Mouse (Mus musculus) ovary, postnatal 10 days (tissue): Measurements from ENCODE around the gene Uba52.

Experiments
- DNase-seq: peaks from one replicate; pipeline ENCODE4 v3.0.0; 2022; ENCODE audit warnings: low spot score

The Uba52 gene

DNA sequence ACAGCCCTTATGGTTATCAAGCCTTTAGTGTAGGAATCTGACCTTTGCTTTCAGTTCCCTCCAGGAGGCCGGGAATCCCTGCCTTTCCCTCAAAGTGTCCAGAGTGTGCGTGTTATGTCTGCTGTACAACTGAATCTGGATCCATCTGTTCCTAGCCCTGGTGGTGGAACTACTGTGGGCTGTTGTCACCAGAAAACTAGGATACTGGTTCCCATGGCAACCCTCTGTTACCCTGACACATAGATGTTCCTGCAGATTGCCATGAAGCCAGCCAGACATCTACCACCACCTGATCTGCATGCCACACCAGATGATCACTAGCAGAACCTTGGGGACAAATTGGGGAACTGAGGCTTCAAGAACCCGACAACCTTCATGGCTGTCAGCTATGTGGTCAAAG is 28.7 kb downstream of the Uba52 start:
- no peak for DNase-seq

GRCm38 (mm10) chr8:70477269-70477982 is 33.2 kb downstream of the Uba52 start:
- DNase-seq: no peak

GRCm38 (mm10) chr8:70476333-70477268 is 34.0 kb downstream of the Uba52 start, which contains the start of gene Klhl26:
Klhl26 (minus strand) TSS chr8:70476968.
- DNase-seq: peak; percentile 78

DNA sequence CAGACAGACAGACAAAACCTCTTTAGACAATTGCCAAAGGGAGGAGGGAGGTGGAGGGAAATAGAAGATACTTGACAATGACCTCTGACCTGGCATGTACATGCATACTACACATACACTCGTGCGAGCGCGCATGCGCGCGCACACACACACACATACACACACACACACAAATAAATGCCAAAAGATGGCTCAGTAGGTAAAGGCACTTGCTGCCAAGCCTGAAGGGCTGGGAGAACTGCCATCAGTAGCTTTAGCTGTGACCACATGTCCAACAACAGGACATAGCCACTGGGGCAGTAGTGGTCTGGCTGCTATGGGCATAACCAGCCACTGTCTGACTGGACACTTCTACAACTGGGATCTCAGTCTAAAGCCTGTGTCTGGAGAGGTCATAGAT is 38.7 kb downstream of the Uba52 start:
- no peak for DNase-seq

- no peak for DNase-seq
These were observed 40.7 kb downstream of the Uba52 start for GRCm38 (mm10) chr8:70469938-70470337.

GRCm38 (mm10) chr8:70469295-70469916 is 41.2 kb downstream of the Uba52 start:
- DNase-seq: no peak

GRCm38 (mm10) chr8:70468733-70469132 is 41.9 kb downstream of the Uba52 start:
- DNase-seq: no peak

DNA sequence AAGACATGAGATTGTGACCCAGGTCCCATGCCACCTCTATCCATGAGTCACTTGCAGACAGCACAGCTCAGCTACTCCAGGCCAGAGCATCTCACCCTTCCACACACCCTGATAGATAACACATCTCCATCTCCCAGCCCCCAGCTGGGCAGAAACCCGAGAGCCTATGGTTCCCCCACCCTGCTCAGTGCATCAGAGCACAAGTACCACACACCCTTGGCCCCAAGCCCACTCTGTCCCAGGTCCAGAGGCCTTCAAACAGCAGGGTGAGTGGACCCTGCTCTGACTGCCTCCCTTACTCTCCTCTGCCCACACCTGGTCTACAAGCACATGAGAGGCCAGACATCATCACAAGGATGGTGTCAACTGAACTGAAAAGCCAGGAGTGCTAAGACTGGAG is 42.7 kb downstream of the Uba52 start:
- no peak for DNase-seq

DNA sequence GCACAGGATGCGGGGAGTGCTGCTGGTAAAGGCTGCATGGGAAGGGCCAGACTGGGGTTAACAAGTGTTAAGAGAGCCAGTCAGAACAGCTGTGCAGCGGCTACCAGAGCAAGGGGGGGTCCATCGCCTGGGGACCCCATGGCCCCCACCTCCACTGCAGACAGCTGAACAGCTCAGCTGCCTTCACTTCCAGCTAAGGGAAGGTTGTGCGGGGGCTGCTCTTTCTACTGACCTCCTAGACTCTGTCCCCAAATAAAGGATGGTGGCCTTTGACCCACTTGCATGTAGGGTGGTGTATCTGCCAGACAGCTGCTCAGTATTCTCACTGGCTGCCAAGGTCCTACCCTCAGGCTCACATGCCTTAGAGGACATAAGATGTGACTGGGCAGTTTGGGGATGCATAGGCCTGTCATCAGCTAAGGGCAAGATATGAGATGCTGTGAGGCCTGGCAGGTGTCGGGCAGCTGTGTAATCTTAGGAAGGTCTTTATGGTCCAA is 43.3 kb downstream of the Uba52 start:
- DNase-seq: no peak

GRCm38 (mm10) chr8:70466771-70467170 is 43.8 kb downstream of the Uba52 start:
- no peak for DNase-seq

DNA sequence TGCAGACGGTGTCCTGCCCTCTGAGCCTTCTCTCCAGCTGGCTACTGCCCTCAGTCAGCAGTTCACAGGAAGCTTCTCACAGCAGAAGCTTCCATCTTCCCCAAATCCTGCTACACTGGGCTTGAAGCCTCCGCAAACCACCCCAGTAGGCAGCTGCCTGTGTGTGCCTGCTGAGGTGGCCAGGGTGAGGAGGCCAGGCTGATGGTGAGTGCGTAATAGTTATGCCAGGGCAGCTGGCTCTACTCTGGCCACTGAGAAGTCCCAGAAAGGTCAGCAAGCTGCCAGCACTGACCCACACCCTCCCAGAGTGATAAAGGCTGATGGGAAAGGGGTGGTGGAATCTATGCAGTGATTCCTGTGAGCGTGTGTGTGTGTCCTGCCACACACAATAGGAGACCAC is 44.3 kb downstream of the Uba52 start:
- DNase-seq: no peak

DNA sequence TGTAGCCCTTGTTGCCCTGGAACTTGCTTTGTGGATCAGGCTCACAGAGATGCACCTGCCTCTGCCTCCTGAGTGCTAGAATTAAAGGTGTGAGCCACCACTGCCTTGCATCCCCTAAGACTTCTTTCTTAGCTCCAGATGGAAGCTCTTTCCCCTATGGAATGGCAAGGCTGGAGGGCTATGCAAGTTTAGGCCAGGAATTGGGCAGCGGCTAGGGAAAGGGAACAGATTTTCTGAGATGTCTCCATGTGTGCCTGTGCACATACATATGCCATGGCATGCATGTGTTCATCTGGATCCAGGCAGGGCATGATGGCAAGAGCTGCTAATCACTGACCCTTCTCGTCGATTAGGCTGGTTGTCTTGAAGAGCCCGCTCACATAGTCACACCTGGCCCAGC is 44.9 kb downstream of the Uba52 start:
- no peak for DNase-seq

GRCm38 (mm10) chr8:70464162-70464561 is 46.4 kb downstream of the Uba52 start:
- no peak for DNase-seq

GRCm38 (mm10) chr8:70463306-70463705 is 47.3 kb downstream of the Uba52 start:
- no peak for DNase-seq

DNA sequence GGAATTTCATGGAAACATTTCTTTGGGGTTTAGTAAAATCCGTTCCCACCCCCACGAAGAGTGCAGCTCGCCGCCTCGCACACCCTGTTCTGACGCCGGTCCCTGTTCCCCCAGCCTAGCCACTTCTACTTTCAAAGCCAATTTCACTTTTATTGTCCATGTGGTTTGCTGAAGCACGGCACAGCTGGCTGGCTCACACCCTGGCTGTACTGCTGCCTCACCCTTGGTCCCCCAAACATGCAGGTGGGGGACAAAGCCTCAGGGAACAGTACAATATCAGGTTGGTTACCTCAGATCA is 48.1 kb downstream of the Uba52 start:
- DNase-seq: no peak

- no peak for DNase-seq
These were observed 48.7 kb downstream of the Uba52 start for GRCm38 (mm10) chr8:70461765-70462515.

DNA sequence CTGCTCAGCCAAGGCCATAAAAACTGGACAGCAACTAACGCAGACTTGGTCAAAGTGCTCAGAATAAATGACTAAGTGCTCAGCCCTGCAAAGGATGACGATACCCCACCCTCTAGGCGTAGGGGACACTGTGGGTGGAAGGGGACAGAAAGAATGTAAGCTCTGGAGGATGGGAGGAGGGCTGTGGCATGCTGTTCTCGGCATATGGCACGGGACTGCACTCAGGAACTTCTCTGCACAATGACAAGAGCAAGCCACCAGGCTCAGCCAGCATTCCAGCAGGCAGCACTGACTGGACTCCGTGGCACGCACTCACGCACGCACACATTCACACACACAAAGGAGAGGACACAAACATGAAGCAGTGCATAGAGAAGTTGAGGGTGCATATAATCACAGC is 50.0 kb downstream of the Uba52 start:
- DNase-seq: no peak

DNA sequence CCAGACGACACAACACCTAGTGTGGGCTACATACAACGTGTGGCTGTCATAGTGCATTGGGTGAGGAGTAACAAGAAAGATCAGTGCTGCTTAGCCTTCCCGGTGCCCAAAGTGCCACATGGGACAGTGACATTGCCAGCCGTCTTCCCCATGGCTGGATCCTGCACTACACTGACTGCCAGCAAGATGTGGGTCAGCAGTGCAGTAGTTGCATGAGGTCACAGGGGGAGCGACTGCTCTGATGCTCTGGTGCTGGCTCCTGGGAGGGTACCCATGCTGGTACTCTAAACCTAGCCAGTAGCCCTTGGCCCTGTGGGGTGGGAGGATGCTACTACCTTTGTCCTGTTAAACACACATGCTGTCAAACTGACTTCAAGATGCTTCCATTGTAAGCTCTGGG is 50.4 kb downstream of the Uba52 start:
- no peak for DNase-seq

- DNase-seq: no peak
These were observed 51.0 kb downstream of the Uba52 start for GRCm38 (mm10) chr8:70459636-70460035.

DNA sequence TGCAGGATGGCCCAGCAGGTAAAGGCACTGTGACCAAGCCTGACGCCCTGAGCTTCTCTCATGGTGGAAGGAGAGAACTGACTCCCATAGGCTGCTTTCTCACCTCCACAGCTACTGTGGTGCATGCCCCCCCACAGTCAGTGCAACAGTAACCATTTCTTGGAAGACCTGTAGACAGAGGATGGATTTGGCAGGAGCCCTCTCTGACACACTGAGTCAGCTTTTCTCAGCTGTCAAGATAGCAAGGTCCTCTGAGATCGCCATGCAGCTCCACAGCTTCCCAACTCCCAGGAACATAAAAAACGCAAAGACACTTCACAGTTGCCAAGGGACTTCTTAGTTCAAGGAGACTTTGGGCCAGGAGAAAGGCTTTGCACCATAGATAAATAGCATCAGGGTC is 52.1 kb downstream of the Uba52 start:
- DNase-seq: no peak
